Mouse (Mus musculus) brain, embryonic 14.5 days (tissue): ENCODE data around the gene Grpel1. TPM values are rescaled to one million over a fixed set of nuclear protein-coding genes. Genes with fewer than 3 reads are reported as not detected.
A peak's percentile ranks its signal among the peaks of the same experiment; 100 is the strongest.

Source experiments
- DNase-seq: peaks from one replicate; pipeline ENCODE4 v3.0.0-alpha.2; 2011; ENCODE audit warnings: low read depth
- CTCF ChIP-seq: fragments of 200-500 bp; IDR thresholded peaks from 2 replicates; pipeline ENCODE4 v1.5.1; 2012; ENCODE audit warnings: inconsistent platforms, mild to moderate bottlenecking, moderate library complexity, borderline replicate concordance; ENCODE audit not compliant: insufficient read depth, insufficient read length; ENCODE audit errors: extremely low read depth
- POLR2A ChIP-seq: fragments of 200-500 bp; IDR thresholded peaks from 2 replicates; pipeline ENCODE4 v1.6.1; 2012; ENCODE audit warnings: mild to moderate bottlenecking, inconsistent platforms, borderline replicate concordance; ENCODE audit not compliant: poor library complexity, insufficient read depth, insufficient read length, severe bottlenecking; ENCODE audit errors: extremely low read depth
- polyA plus RNA-seq: library from polyadenylated mRNA; depleted of rRNA; stranded (reverse); fragments of >200 nt; gene quantifications from 2 replicates; pipeline ENCODE4 v1.2.3, GENCODE M21; 2012

Grpel1 gene
- polyA plus RNA-seq, 1 experiment, result 21.4 TPM

- DNase-seq, result no peak
Measured at GRCm38 (mm10) chr5:36465889-36466288, 1.1 kb downstream of the Grpel1 start.

GRCm38 (mm10) chr5:36471206-36471605 is 6.4 kb downstream of the Grpel1 start:
- TF ChIP-seq CTCF (no peak), POLR2A (no peak)
- DNase-seq, result no peak

More at GRCm38 (mm10) chr5:36465889-36466288, 1.1 kb downstream of the Grpel1 start:
- no peak for TF ChIP-seq CTCF
- no peak for TF ChIP-seq POLR2A

GRCm38 (mm10) chr5:36472876-36473655 is 8.3 kb downstream of the Grpel1 start:
- no peak for TF ChIP-seq CTCF
- TF ChIP-seq POLR2A, result no peak
- no peak for DNase-seq

DNA sequence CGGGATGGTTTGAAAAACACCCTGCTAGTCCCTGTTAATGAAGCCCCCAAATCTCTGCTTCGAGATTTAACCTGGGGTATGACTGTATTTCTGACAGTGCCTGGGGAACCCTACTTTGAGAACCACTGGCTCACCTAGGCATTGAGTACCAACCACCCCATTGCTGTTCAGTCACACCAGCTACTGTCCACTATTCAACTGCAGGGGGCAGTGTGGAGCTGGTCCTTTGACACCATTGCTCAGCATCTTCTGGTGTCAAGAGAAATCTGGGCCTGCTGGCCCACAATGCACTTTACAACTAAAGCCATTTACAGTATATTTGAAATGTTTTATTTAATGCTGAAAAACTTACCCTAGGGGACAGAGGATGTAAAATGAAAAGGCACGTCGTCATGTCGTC is 9.5 kb downstream of the Grpel1 start:
- no peak for TF ChIP-seq POLR2A
- TF ChIP-seq CTCF, result peak; percentile 76
- peak; percentile 63 for DNase-seq

DNA sequence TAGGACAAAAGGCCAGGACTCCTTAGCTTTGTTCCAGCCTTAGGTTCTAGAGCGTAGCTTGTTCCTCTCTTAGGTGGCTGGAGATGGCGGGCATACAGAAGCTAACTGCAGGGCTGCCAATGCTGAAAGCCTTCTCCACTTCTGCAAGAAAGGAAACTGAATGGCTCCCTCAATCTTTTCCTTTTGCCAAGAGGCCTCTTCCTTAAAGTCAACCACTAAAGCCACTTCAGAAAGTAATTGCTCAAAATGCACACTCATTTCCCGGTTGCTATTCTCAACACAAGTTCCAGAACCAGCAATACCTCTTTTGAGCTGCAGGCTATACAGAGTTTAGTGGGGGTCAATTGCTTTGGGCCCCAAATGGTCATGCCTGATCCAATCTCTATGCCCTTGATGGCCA is 12.7 kb downstream of the Grpel1 start:
- no peak for DNase-seq
- no peak for TF ChIP-seq POLR2A
- no peak for TF ChIP-seq CTCF

GRCm38 (mm10) chr5:36478540-36479420 is 14.0 kb downstream of the Grpel1 start:
- TF ChIP-seq POLR2A (no peak), CTCF (no peak)
- no peak for DNase-seq

- DNase-seq, result no peak
- TF ChIP-seq CTCF, result no peak
- no peak for TF ChIP-seq POLR2A
Measured at GRCm38 (mm10) chr5:36479735-36480134, 14.9 kb downstream of the Grpel1 start.

- no peak for DNase-seq
- no peak for TF ChIP-seq CTCF
- TF ChIP-seq POLR2A, result no peak
Measured at GRCm38 (mm10) chr5:36480398-36480797, 15.6 kb downstream of the Grpel1 start.

DNA sequence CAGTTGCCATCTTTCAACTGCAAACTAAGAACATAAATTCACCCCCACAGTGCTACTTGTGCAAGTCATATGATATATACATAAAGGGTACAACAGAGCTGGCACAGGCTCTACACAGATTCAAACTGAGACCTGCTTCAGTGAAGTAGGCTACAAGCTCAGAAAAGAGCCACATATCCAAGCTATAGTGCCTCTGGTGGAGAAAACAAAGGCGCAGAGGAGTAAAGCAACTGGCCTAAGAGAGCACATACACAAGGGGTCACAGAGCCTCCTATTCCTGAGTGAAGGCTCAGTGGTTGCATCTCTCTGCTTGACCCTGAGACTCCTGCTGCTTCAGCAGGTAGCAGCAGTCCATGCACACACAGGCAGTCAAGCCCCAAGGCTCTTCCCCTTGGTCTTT is 16.3 kb downstream of the Grpel1 start:
- TF ChIP-seq POLR2A (no peak), CTCF (peak; percentile 7; the same call in 1 of the 2 replicates)
- DNase-seq, result no peak

DNA sequence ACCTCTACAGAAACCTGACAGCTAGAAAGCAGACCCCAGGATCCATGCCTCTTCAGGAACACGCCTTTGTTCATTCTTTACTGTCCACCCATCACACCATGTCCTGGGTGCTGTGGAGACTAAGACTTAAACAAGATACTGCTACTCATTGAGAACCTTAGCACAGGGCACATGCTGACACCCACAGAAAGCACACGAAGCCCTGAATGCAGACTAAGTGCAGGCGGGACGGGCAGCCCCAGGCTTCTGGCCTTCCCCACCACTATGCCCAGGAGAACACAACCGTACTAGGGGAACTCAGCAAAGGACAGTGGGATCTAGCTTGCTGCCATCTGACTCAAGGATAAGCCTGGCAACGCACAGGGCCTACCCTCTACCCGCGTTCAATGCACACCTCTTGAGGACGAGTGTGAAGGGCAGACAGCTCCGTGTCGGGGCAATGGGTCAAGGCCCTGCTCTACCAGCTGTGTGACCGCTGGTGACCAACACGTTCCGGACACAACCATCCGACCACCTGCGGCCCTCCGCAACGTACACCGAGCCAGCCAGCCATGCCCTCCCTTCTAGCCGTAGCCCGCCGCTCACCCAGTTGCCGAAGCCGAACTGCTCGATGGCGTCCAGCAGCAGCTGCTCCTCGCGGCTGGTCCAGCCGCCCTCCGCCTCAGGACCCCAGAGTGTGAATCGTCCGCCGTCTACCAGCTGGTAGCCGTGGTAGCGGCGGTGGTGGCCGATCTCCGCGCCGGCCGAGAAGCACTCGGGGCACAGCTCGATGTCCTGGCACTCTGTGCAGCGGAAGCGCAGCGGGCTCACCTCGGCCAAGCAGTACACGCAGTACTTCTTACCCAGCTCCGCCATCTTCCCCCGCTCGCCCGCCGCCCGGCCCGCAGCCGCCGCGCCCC is 18.7 kb downstream of the Grpel1 start:
- peak; percentile 64 for DNase-seq
- TF ChIP-seq CTCF, result no peak
- no peak for TF ChIP-seq POLR2A
